Mouse (Mus musculus): Measurements from ENCODE around the gene Gng10. TPM values are rescaled to one million over a fixed set of nuclear protein-coding genes. Genes with fewer than 3 reads are reported as not detected.

Gene Gng10
- polyA plus RNA-seq (2015; fragmentation: Nextera tagmentation; extraction: Ambion mirVana): 98.0 and 99.6 TPM in 2 replicates

DNA sequence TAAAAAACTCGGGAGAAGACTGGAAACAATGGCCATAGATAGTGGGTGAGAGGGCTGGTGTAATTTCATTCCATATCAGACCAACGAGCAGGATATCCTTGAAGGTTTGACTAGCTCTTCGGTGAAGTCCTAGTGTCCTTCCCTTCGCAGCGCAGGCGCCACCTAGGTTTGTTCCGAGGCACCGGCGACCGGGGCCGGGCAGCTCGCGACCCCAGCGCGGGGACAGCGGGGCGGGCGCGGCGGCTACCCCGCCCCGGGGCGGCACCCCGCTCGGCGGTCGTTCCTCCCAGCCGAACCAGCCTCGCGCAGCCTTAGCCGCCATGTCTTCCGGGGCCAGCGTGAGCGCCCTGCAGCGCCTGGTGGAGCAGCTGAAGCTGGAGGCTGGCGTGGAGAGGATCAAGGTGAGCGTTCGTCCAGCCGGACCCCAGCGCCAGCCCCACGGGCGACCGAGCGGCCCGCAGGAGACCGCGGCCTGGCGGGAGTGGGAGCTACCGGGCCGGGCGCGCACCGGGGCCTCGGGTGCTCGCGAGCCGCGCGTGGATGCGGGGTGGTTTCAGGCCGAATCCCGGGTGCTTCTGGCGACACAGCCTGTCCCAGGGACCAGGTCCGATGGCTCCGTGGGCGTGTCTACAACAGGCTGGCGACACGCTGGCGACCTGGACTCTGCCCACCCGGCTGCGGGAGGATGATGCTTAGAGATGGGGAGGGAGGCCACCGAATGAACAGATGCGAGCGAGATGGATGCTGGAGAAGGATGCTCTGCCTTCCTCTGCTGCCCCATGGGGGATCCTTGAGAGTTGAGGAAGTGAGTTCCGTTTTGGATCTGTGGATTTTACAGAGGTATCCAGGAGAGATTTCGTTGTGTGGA, at the start of gene Gng10:
Gng10 (plus strand) TSS at position 171 of the 868 bp plus-strand sequence.
- Histone ChIP-seq H3K4me3 (ENCODE audit: low read depth, low read length) (peak within 1 kb of the TSS; percentile 82), H3K4me1 (replicated peaks; ENCODE audit: control insufficient read depth, insufficient read depth) (no peaks in the 10 kb centered on the region), H3K9ac (ENCODE audit: low read length) (peak within 1 kb of the TSS; percentile 87), H3K4me2 (replicated peaks; ENCODE audit: low read depth) (peak within 1 kb of the TSS; percentile 72), H3K36me3 (ENCODE audit: control insufficient read depth, insufficient read depth, low read length) (no peaks in the 10 kb centered on the region), H3K9me3 (ENCODE audit: control insufficient read depth, low read length) (no peaks in the 10 kb centered on the region), H3K27ac (replicated peaks) (peak within 1 kb of the TSS; percentile 84), H3K27me3 (ENCODE audit: control insufficient read depth, insufficient read depth, low read length) (no peaks in the 10 kb centered on the region)
- 5% methylated on average over 75 of the region's 76 CpGs for WGBS
- TF ChIP-seq EP300 (optimal IDR thresholded peaks at IDR 0.05): no peak
- TF ChIP-seq CTCF (IDR thresholded peaks at IDR 0.05; ENCODE audit: low read depth): peak; percentile 16; the same call in 1 of the 2 replicates
- DNase-seq (ENCODE audit: low spot score): peak; percentile 68
- ATAC-seq (ENCODE audit: low FRiP score, low TSS enrichment): peak; percentile 90

DNA sequence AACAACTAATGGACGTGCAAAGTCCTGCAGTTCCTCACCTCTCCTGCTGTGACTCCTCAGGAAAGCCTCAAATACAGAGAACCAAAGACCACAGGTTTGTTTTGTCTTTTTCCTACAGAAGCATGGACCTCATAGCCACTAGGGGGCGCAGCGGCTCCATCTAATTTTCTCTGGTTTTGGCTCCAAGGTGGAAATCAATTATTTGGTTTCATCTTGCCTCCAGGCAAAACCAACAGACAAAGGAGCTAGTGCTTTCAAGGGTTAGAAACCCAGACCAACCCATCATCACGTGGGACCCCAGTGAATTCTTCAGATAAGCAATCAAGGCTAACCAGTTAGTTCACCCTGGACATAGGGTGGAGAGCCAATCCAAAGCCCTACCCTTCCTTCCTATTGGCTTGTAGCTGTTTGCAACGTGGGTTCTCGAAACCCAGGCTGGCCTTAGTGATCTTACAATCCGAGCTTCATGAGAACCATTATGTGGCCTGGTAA, 49.7 kb upstream of the Gng10 start:
- no peaks in the 10 kb centered on the region for H3K27me3 ChIP-seq (ENCODE audit: control insufficient read depth, insufficient read depth, low read length)
- H3K4me2 ChIP-seq (replicated peaks; ENCODE audit: low read depth): peak overlapping the region; percentile 32; the same call in 1 of the 2 replicates
- 13% methylated on average over 7 of the region's 7 CpGs for WGBS
- peak; percentile 94 for TF ChIP-seq CTCF (IDR thresholded peaks at IDR 0.05; ENCODE audit: low read depth)
- TF ChIP-seq EP300 (optimal IDR thresholded peaks at IDR 0.05): peak; percentile 50
- H3K4me1 ChIP-seq (replicated peaks; ENCODE audit: control insufficient read depth, insufficient read depth): no peaks in the 10 kb centered on the region
- no peaks in the 10 kb centered on the region for H3K9me3 ChIP-seq (ENCODE audit: control insufficient read depth, low read length)
- H3K4me3 ChIP-seq (ENCODE audit: low read depth, low read length): 0 out of 2 replicates have a peak overlapping the region, but pooled peaks have one; percentile 8
- H3K36me3 ChIP-seq (ENCODE audit: control insufficient read depth, insufficient read depth, low read length): no peaks in the 10 kb centered on the region
- no peak overlapping the region for H3K9ac ChIP-seq (ENCODE audit: low read length)
- H3K27ac ChIP-seq (replicated peaks): peak overlapping the region; percentile 45; the same call in 1 of the 2 replicates
- DNase-seq (ENCODE audit: low spot score): peak; percentile 89
- ATAC-seq (ENCODE audit: low FRiP score, low TSS enrichment): peak; percentile 80

DNA sequence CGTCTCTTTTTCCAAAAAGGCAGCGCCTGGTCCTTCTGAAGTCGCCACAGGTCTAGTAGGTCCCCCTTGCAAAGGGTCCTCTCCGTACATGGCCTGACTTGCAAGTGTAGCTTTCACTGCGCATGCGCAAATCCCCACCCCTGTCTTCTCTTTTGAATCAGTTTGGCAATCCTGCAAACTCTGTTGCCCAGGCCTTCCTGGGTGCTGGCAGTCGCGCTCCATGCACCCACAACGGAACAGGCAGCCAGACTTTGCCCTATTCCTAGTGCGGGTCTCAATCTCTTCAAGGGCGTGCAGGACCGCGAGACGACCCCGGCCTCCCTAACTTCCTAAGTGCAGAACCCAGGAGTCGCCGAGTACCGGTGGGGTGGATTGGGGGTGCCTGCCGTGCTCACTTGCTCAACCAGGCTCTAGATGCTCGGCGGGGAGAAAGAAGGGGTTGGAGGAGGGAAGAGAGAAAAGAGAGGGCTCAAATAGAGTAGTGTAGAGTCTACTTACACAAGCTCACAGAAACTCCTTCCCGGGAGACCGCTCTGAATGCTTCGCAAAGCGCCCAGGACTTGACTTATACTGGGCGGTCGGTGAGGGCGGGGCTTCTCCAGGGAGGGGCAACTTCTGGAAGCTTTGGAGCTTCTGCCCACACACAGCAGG, 48.2 kb upstream of the Gng10 start, which contains the start of gene Ptgr1:
Ptgr1 (minus strand) TSS at position 580 of the 651 bp plus-strand sequence.
- ATAC-seq (ENCODE audit: low FRiP score, low TSS enrichment): peak; percentile 73
- no peaks in the 10 kb centered on the region for H3K36me3 ChIP-seq (ENCODE audit: control insufficient read depth, insufficient read depth, low read length)
- 2% methylated on average over 28 of the region's 28 CpGs for WGBS
- H3K9me3 ChIP-seq (ENCODE audit: control insufficient read depth, low read length): no peaks in the 10 kb centered on the region
- no peaks in the 10 kb centered on the region for H3K4me1 ChIP-seq (replicated peaks; ENCODE audit: control insufficient read depth, insufficient read depth)
- H3K27ac ChIP-seq (replicated peaks): peak within 1 kb of the TSS; percentile 92
- H3K9ac ChIP-seq (ENCODE audit: low read length): peak within 1 kb of the TSS; percentile 75
- peak within 1 kb of the TSS; percentile 72 for H3K4me3 ChIP-seq (ENCODE audit: low read depth, low read length)
- H3K4me2 ChIP-seq (replicated peaks; ENCODE audit: low read depth): peak within 1 kb of the TSS; percentile 77
- H3K27me3 ChIP-seq (ENCODE audit: control insufficient read depth, insufficient read depth, low read length): no peaks in the 10 kb centered on the region
- DNase-seq (ENCODE audit: low spot score): peak; percentile 89
- TF ChIP-seq EP300 (optimal IDR thresholded peaks at IDR 0.05): no peak
- TF ChIP-seq CTCF (IDR thresholded peaks at IDR 0.05; ENCODE audit: low read depth): no peak

DNA sequence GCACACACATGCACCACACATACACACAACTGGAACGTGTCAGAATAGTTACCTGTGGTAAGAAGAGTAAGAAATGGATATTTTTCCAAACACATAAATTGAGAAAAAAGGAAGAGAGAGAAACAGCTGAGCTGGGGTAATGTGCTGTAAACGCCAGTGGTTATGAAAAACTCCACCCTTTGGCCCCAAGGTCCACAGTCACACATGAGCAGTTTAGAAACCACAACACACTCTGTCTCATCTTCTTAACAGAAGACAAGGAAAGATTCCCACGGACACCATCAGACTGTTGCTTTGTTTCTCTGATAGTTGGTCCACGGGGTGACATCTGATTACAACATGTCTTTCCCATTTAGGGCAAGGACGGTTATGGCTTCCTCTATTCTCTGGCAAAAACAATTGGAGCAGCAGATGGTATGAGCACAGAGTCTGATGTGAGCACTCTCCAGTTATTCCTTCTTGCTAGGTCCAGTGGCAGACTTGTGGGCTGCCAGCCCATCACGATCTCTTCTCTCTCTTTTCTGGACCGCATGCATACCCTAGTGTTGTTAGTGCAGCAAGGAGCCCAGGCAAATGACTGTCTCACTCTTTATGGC, 45.5 kb upstream of the Gng10 start:
- Histone ChIP-seq H3K4me3 (ENCODE audit: low read depth, low read length) (no peak overlapping the region), H3K27me3 (ENCODE audit: control insufficient read depth, insufficient read depth, low read length) (no peaks in the 10 kb centered on the region), H3K9ac (ENCODE audit: low read length) (no peak overlapping the region), H3K4me2 (replicated peaks; ENCODE audit: low read depth) (no peak overlapping the region), H3K36me3 (ENCODE audit: control insufficient read depth, insufficient read depth, low read length) (no peaks in the 10 kb centered on the region), H3K9me3 (ENCODE audit: control insufficient read depth, low read length) (no peaks in the 10 kb centered on the region), H3K4me1 (replicated peaks; ENCODE audit: control insufficient read depth, insufficient read depth) (no peaks in the 10 kb centered on the region), H3K27ac (replicated peaks) (peak overlapping the region; percentile 71; the same call in 1 of the 2 replicates)
- TF ChIP-seq EP300 (optimal IDR thresholded peaks at IDR 0.05) (no peak), CTCF (IDR thresholded peaks at IDR 0.05; ENCODE audit: low read depth) (no peak)
- WGBS: 85% methylated on average over 7 of the region's 7 CpGs
- DNase-seq (ENCODE audit: low spot score) (no peak), ATAC-seq (ENCODE audit: low FRiP score, low TSS enrichment) (no peak)

DNA sequence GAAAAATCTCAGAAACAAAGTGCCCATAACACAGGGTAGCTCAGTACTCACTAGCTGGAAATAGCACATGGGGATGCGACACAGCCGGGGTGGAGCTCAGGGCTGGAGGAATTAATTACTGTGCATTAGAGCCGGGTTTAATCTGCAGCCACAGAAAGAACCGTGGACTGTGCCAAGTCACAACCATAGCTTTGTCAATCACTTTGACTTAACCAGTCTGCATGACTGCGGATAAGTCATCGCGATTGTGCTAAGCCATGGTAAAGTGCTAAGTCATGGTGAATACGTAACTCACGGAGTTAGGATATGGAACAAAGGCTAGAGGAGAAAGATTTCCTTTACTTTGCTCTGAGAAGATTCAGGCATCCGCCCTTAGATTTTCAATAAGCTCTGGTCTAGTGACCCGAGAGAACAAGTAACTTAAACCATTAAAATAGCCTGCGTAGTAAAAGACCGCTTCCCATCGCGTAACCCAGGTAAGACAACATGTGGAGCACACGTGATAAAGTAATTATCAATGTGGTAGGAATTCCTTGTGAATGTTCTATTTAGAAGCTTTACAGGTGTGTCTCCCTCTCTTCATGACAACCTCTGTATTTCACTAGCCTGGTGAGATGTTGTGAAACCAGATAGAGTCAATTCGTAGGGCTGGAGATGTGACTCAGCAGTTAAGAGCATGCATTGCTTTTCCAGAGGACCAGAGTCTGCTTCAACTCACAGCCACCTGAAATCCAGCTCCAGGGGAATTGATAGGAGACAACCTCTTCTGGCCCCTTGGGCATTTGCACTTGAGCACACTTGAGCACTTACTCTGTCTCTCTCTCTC, 44.1 kb upstream of the Gng10 start:
- ATAC-seq (ENCODE audit: low FRiP score, low TSS enrichment) (peak; percentile 75), DNase-seq (ENCODE audit: low spot score) (no peak)
- Histone ChIP-seq H3K36me3 (ENCODE audit: control insufficient read depth, insufficient read depth, low read length) (no peaks in the 10 kb centered on the region), H3K27me3 (ENCODE audit: control insufficient read depth, insufficient read depth, low read length) (no peaks in the 10 kb centered on the region), H3K4me2 (replicated peaks; ENCODE audit: low read depth) (no peak overlapping the region), H3K9ac (ENCODE audit: low read length) (no peak overlapping the region), H3K4me3 (ENCODE audit: low read depth, low read length) (no peak overlapping the region), H3K9me3 (ENCODE audit: control insufficient read depth, low read length) (no peaks in the 10 kb centered on the region), H3K27ac (replicated peaks) (peak overlapping the region; percentile 71), H3K4me1 (replicated peaks; ENCODE audit: control insufficient read depth, insufficient read depth) (no peaks in the 10 kb centered on the region)
- TF ChIP-seq CTCF (IDR thresholded peaks at IDR 0.05; ENCODE audit: low read depth): no peak
- TF ChIP-seq EP300 (optimal IDR thresholded peaks at IDR 0.05): no peak
- WGBS: 69% methylated on average over 17 of the region's 17 CpGs
